Mouse (Mus musculus) erythroblast, embryonic 14.5 days (primary cell): ENCODE results near the gene 1700020A23Rik.

Experiments used
- GATA1 ChIP-seq: IDR thresholded peaks from 2 replicates; pipeline ENCODE4 v1.6.1; 2012; ENCODE audit warnings: low read length, inconsistent platforms, mixed read lengths
- TAL1 ChIP-seq: IDR thresholded peaks from 3 replicates; pipeline ENCODE4 v1.6.1; 2012; ENCODE audit warnings: low read length, inconsistent platforms, mixed read lengths

GRCm38 (mm10) chr2:130450434-130450796 lies 45.4 kb downstream of the 1700020A23Rik start:
- TF ChIP-seq GATA1 (no peak), TAL1 (no peak)
